Mouse (Mus musculus): ENCODE measurements around the gene Ehbp1l1. TPM values are rescaled to one million over a fixed set of nuclear protein-coding genes. Genes with fewer than 3 reads are reported as not detected.
A peak's percentile ranks its signal among the peaks of the same experiment; 100 is the strongest.

Gene Ehbp1l1
- total and polyA plus RNA-seq, 2 experiments: 5.1 to 8.3 TPM

- Histone ChIP-seq H3K27me3 (ENCODE audit: control insufficient read depth, insufficient read depth, low read length) (peaks cover 2% of the 10 kb centered on the region), H3K27ac (replicated peaks; ENCODE audit: insufficient read depth, low read depth, low read length) (no peak overlapping the region), H3K4me3 (ENCODE audit: insufficient read depth, low read depth, low read length) (no peak overlapping the region), H3K9ac (ENCODE audit: low read depth, low read length) (no peak overlapping the region), H3K4me1 (ENCODE audit: control insufficient read depth, insufficient read depth, low read length) (no peaks in the 10 kb centered on the region), H3K79me2 (ENCODE audit: control insufficient read depth, insufficient read depth, low read length) (no peaks in the 10 kb centered on the region), H3K36me3 (ENCODE audit: control insufficient read depth, insufficient read depth, low read length) (no peaks in the 10 kb centered on the region)
- TF ChIP-seq CTCF (IDR thresholded peaks at IDR 0.05; ENCODE audit: low read depth, low read length) (no peak), POLR2A (IDR thresholded peaks at IDR 0.05; ENCODE audit: extremely low read depth, insufficient read depth, low read length) (no peak)
- WGBS: 34% methylated on average over 12 of the region's 12 CpGs
- DNase-seq (ENCODE audit: extremely low read depth, low read depth, low spot score): no peak
Observed at GRCm38 (mm10) chr19:5746907-5747363, 20.8 kb upstream of the Ehbp1l1 start.

- H3K4me1 ChIP-seq (ENCODE audit: control insufficient read depth, insufficient read depth, low read length): no peaks in the 10 kb centered on the region
- no peak overlapping the region for H3K4me3 ChIP-seq (ENCODE audit: insufficient read depth, low read depth, low read length)
- H3K27ac ChIP-seq (replicated peaks; ENCODE audit: insufficient read depth, low read depth, low read length): no peak overlapping the region
- peaks cover 5% of the 10 kb centered on the region for H3K27me3 ChIP-seq (ENCODE audit: control insufficient read depth, insufficient read depth, low read length)
- no peaks in the 10 kb centered on the region for H3K36me3 ChIP-seq (ENCODE audit: control insufficient read depth, insufficient read depth, low read length)
- H3K9ac ChIP-seq (ENCODE audit: low read depth, low read length): no peak overlapping the region
- TF ChIP-seq CTCF (IDR thresholded peaks at IDR 0.05; ENCODE audit: low read depth, low read length) (no peak), POLR2A (IDR thresholded peaks at IDR 0.05; ENCODE audit: extremely low read depth, insufficient read depth, low read length) (no peak)
- no peak for DNase-seq (ENCODE audit: extremely low read depth, low read depth, low spot score)
- WGBS: 16% methylated on average over 36 of the region's 36 CpGs
- H3K79me2 ChIP-seq (ENCODE audit: control insufficient read depth, insufficient read depth, low read length): no peaks in the 10 kb centered on the region
Observed at GRCm38 (mm10) chr19:5745756-5746710, 19.9 kb upstream of the Ehbp1l1 start.

DNA sequence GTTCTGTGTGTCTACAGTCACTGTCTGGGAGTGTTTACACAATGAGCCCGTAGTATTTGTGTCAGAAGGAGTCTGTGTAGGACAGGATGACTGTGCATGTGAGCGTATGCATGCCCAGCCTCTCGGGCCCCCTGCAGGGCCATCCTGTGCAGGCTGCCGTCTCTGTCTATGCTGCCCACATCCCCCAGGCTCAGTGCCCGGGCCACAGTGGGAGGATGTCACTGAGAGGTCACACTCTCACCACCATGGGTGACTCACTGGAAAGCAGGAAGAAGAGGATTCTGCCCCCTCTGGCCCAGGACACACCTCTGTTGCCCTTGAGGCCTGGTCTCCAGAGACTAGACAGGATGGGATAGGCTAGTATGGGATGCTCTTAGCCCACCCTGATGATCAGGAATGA is 17.5 kb upstream of the Ehbp1l1 start:
- Histone ChIP-seq H3K9ac (ENCODE audit: low read depth, low read length) (no peak overlapping the region), H3K36me3 (ENCODE audit: control insufficient read depth, insufficient read depth, low read length) (no peaks in the 10 kb centered on the region), H3K27me3 (ENCODE audit: control insufficient read depth, insufficient read depth, low read length) (peaks cover 5% of the 10 kb centered on the region), H3K27ac (replicated peaks; ENCODE audit: insufficient read depth, low read depth, low read length) (no peak overlapping the region), H3K4me1 (ENCODE audit: control insufficient read depth, insufficient read depth, low read length) (no peaks in the 10 kb centered on the region), H3K4me3 (ENCODE audit: insufficient read depth, low read depth, low read length) (no peak overlapping the region), H3K79me2 (ENCODE audit: control insufficient read depth, insufficient read depth, low read length) (no peaks in the 10 kb centered on the region)
- TF ChIP-seq CTCF (IDR thresholded peaks at IDR 0.05; ENCODE audit: low read depth, low read length) (no peak), POLR2A (IDR thresholded peaks at IDR 0.05; ENCODE audit: extremely low read depth, insufficient read depth, low read length) (no peak)
- DNase-seq (ENCODE audit: extremely low read depth, low read depth, low spot score): no peak
- WGBS: 81% methylated on average over 5 of the region's 5 CpGs

GRCm38 (mm10) chr19:5742241-5742641 is 16.1 kb upstream of the Ehbp1l1 start:
- 17% methylated on average over 32 of the region's 32 CpGs for WGBS
- H3K9ac ChIP-seq (ENCODE audit: low read depth, low read length): peak overlapping the region; percentile 63
- no peaks in the 10 kb centered on the region for H3K36me3 ChIP-seq (ENCODE audit: control insufficient read depth, insufficient read depth, low read length)
- TF ChIP-seq CTCF (IDR thresholded peaks at IDR 0.05; ENCODE audit: low read depth, low read length) (no peak), POLR2A (IDR thresholded peaks at IDR 0.05; ENCODE audit: extremely low read depth, insufficient read depth, low read length) (no peak)
- peak overlapping the region; percentile 57 for H3K4me3 ChIP-seq (ENCODE audit: insufficient read depth, low read depth, low read length)
- no peaks in the 10 kb centered on the region for H3K4me1 ChIP-seq (ENCODE audit: control insufficient read depth, insufficient read depth, low read length)
- no peak overlapping the region for H3K27ac ChIP-seq (replicated peaks; ENCODE audit: insufficient read depth, low read depth, low read length)
- no peaks in the 10 kb centered on the region for H3K79me2 ChIP-seq (ENCODE audit: control insufficient read depth, insufficient read depth, low read length)
- H3K27me3 ChIP-seq (ENCODE audit: control insufficient read depth, insufficient read depth, low read length): peaks cover 5% of the 10 kb centered on the region
- no peak for DNase-seq (ENCODE audit: extremely low read depth, low read depth, low spot score)

- TF ChIP-seq POLR2A (IDR thresholded peaks at IDR 0.05; ENCODE audit: extremely low read depth, insufficient read depth, low read length): no peak
- no peak for TF ChIP-seq CTCF (IDR thresholded peaks at IDR 0.05; ENCODE audit: low read depth, low read length)
- Histone ChIP-seq H3K4me1 (ENCODE audit: control insufficient read depth, insufficient read depth, low read length) (no peaks in the 10 kb centered on the region), H3K9ac (ENCODE audit: low read depth, low read length) (peak overlapping the region; percentile 63), H3K27ac (replicated peaks; ENCODE audit: insufficient read depth, low read depth, low read length) (no peak overlapping the region), H3K27me3 (ENCODE audit: control insufficient read depth, insufficient read depth, low read length) (peaks cover 5% of the 10 kb centered on the region), H3K79me2 (ENCODE audit: control insufficient read depth, insufficient read depth, low read length) (no peaks in the 10 kb centered on the region), H3K4me3 (ENCODE audit: insufficient read depth, low read depth, low read length) (peak overlapping the region; percentile 57), H3K36me3 (ENCODE audit: control insufficient read depth, insufficient read depth, low read length) (no peaks in the 10 kb centered on the region)
- no peak for DNase-seq (ENCODE audit: extremely low read depth, low read depth, low spot score)
- WGBS: 5% methylated on average over 52 of the region's 55 CpGs
Observed at GRCm38 (mm10) chr19:5741641-5742240, 15.6 kb upstream of the Ehbp1l1 start.

Measured in liver, adult 2 months (tissue).